Mouse (Mus musculus) CH12.LX (cell line): ENCODE measurements around the gene Nlrc5. TPM values are rescaled to one million over a fixed set of nuclear protein-coding genes. Genes with fewer than 3 reads are reported as not detected.

ENCODE experiments used
- DNase-seq: peaks from one replicate; pipeline ENCODE4 v3.0.0-alpha.2; 2013; ENCODE audit errors: extremely low read depth
- H3K27ac ChIP-seq: 2 replicates; pipeline ENCODE4 v1.5.1; 2012; ENCODE audit warnings: low read depth, mild to moderate bottlenecking, control low read depth, moderate library complexity; ENCODE audit not compliant: insufficient read depth
- H3K27me3 ChIP-seq: replicated peaks from 2 replicates; pipeline ENCODE3; 2012; ENCODE audit warnings: inconsistent platforms
- H3K36me3 ChIP-seq, 2 experiments: replicated peaks in 1 of 2; 2 replicates each; pipeline versions ENCODE3 to v1.6.1; 2012; ENCODE audit warnings: inconsistent platforms in 1 of 2, low read length in 1 of 2, mild to moderate bottlenecking in 1 of 2, mixed read lengths in 1 of 2, moderate library complexity in 1 of 2; ENCODE audit not compliant: control insufficient read depth in 1 of 2, insufficient read depth in 1 of 2
- H3K4me1 ChIP-seq, 2 experiments: 2 replicates each; pipeline ENCODE4 v1.6.1; 2012; ENCODE audit warnings: inconsistent platforms in 1 of 2, moderate library complexity in 1 of 2; ENCODE audit not compliant: insufficient read depth in 2 of 2, control insufficient read depth in 1 of 2
- H3K4me2 ChIP-seq: 2 replicates; pipeline ENCODE4 v1.6.1; 2012; ENCODE audit warnings: low read depth, mild to moderate bottlenecking, control low read depth; ENCODE audit not compliant: poor library complexity, insufficient read depth, severe bottlenecking
- H3K4me3 ChIP-seq, 3 experiments: fragments of 150-350 bp in 1 of 3; sonication (generic) in 1 of 3; replicated peaks in 1 of 3; 2 replicates each; pipeline versions ENCODE3 to v1.5.1; 2011 to 2012; ENCODE audit warnings: low read depth in 2 of 3, low read length in 2 of 3, mild to moderate bottlenecking in 2 of 3, moderate library complexity in 2 of 3, control low read depth in 1 of 3, improper control_type of control experiment in 1 of 3, inconsistent platforms in 1 of 3, mixed read lengths in 1 of 3; ENCODE audit not compliant: poor library complexity in 1 of 3
- H3K79me2 ChIP-seq: replicated peaks from 2 replicates; pipeline ENCODE4 v1.6.1; 2012; ENCODE audit warnings: mild to moderate bottlenecking, moderate library complexity; ENCODE audit not compliant: control insufficient read depth, poor library complexity, insufficient read depth, severe bottlenecking; ENCODE audit errors: extremely low read depth
- H3K9ac ChIP-seq: 2 replicates; pipeline ENCODE4 v1.6.1; 2012; ENCODE audit warnings: low read depth, mild to moderate bottlenecking, control low read depth, moderate library complexity; ENCODE audit not compliant: insufficient read depth
- H3K9me3 ChIP-seq: replicated peaks from 2 replicates; pipeline ENCODE3; 2012; ENCODE audit warnings: low read length, inconsistent platforms, mixed read lengths
- BHLHE40 ChIP-seq: IDR thresholded peaks from 2 replicates; pipeline ENCODE4 v1.6.1; 2011; ENCODE audit warnings: mild to moderate bottlenecking, low read depth, low read length, improper control_type of control experiment
- E2F4 ChIP-seq: IDR thresholded peaks from 2 replicates; pipeline ENCODE4 v1.6.1; 2011; ENCODE audit warnings: low read depth, low read length, improper control_type of control experiment; ENCODE audit not compliant: insufficient replicate concordance
- ELF1 ChIP-seq: IDR thresholded peaks from 2 replicates; pipeline ENCODE4 v1.6.1; 2014; ENCODE audit warnings: low read depth, mild to moderate bottlenecking, inconsistent platforms, low read length, improper control_type of control experiment
- EP300 ChIP-seq: IDR thresholded peaks from 2 replicates; pipeline ENCODE4 v1.6.1; 2011; ENCODE audit warnings: low read length, improper control_type of control experiment
- ETS1 ChIP-seq: conservative IDR thresholded peaks from 2 replicates; pipeline ENCODE4 v1.6.1; 2012; ENCODE audit warnings: low read depth, mild to moderate bottlenecking, inconsistent platforms, low read length, improper control_type of control experiment, moderate library complexity
- JUN ChIP-seq: IDR thresholded peaks from 2 replicates; pipeline ENCODE4 v1.6.1; 2011; ENCODE audit warnings: low read depth, mild to moderate bottlenecking, low read length, improper control_type of control experiment, moderate library complexity; ENCODE audit not compliant: insufficient read depth
- JUND ChIP-seq: conservative IDR thresholded peaks from 2 replicates; pipeline ENCODE4 v1.6.1; 2011; ENCODE audit warnings: low read depth, low read length, improper control_type of control experiment
- KAT2A ChIP-seq: IDR thresholded peaks from 2 replicates; pipeline ENCODE4 v1.6.1; 2012; ENCODE audit warnings: low read length, improper control_type of control experiment, inconsistent platforms; ENCODE audit not compliant: insufficient replicate concordance
- MXI1 ChIP-seq: IDR thresholded peaks from 2 replicates; pipeline ENCODE4 v1.6.1; 2011; ENCODE audit warnings: mild to moderate bottlenecking, low read depth, low read length, improper control_type of control experiment
- MYC ChIP-seq: IDR thresholded peaks from 2 replicates; pipeline ENCODE4 v1.6.1; 2011; ENCODE audit warnings: low read depth, mild to moderate bottlenecking, improper control_type of control experiment, low read length
- PAX5 ChIP-seq: IDR thresholded peaks from 2 replicates; pipeline ENCODE4 v1.6.1; 2012; ENCODE audit warnings: low read length, inconsistent platforms, mixed read lengths
- RCOR1 ChIP-seq: conservative IDR thresholded peaks from 2 replicates; pipeline ENCODE4 v1.6.1; 2012; ENCODE audit warnings: low read depth, mild to moderate bottlenecking, inconsistent platforms, low read length, improper control_type of control experiment
- TBP ChIP-seq: conservative IDR thresholded peaks from 2 replicates; pipeline ENCODE4 v1.6.1; 2011; ENCODE audit warnings: low read depth, low read length, improper control_type of control experiment
- UBTF ChIP-seq: IDR thresholded peaks from 2 replicates; pipeline ENCODE4 v1.6.1; 2012; ENCODE audit warnings: low read depth, mild to moderate bottlenecking, inconsistent platforms, low read length, improper control_type of control experiment, moderate library complexity
- USF1 ChIP-seq: IDR thresholded peaks from 2 replicates; pipeline ENCODE4 v1.6.1; 2014; ENCODE audit warnings: low read depth, mild to moderate bottlenecking, inconsistent platforms, low read length, improper control_type of control experiment
- ZC3H11A ChIP-seq: IDR thresholded peaks from 2 replicates; pipeline ENCODE4 v1.6.1; 2012; ENCODE audit warnings: low read depth, mild to moderate bottlenecking, inconsistent platforms, low read length, improper control_type of control experiment
- ZKSCAN1 ChIP-seq: IDR thresholded peaks from 2 replicates; pipeline ENCODE4 v1.6.1; 2012; ENCODE audit warnings: low read depth, inconsistent platforms, low read length, improper control_type of control experiment, borderline replicate concordance
- dilution Hi-C: fragments of 300-500 bp; cut with MboI; formaldehyde crosslinking; loops from 2 replicates; pipeline ENCODE4 v1.14.3; 2020; ENCODE audit warnings: low sequenced_read_pairs; ENCODE audit not compliant: extremely low pct_unique_long_range_greater_than_20kb, extremely low pct_ligation_motif_present
- in situ Hi-C: fragments of 300-500 bp; cut with MboI; formaldehyde crosslinking; loops from 3 replicates; pipeline ENCODE4 v1.14.3; 2019; ENCODE audit warnings: low sequenced_read_pairs, low pct_ligation_motif_present, low pct_unique_long_range_greater_than_20kb, mixed read lengths
- polyA plus RNA-seq: library from polyadenylated mRNA; unstranded; fragments of >175 nt; gene quantifications from 2 replicates; pipeline ENCODE4 v1.2.1, GENCODE M21; 2012; ENCODE audit warnings: low read depth; ENCODE audit not compliant: insufficient read length
- total RNA-seq, 2 experiments: library from RNA; depleted of rRNA; stranded (reverse); fragments of 300-350 nt in 1 of 2; fragments of >200 nt in 1 of 2; gene quantifications; 2 replicates each; pipeline ENCODE4 v1.2.3; 2012 to 2014

Gene Nlrc5
- total and polyA plus RNA-seq, 3 experiments = 58.6 to 72.5 (median 60.2) TPM

GRCm38 (mm10) chr8:94515430-94516208 is 81.5 kb downstream of the Nlrc5 start:
- TF ChIP-seq ETS1 = no peak
- TF ChIP-seq ELF1 = no peak
- TF ChIP-seq PAX5 = no peak
- TF ChIP-seq MYC = no peak
- TF ChIP-seq UBTF = no peak
- no peak for TF ChIP-seq ZC3H11A
- TF ChIP-seq JUND = no peak
- TF ChIP-seq BHLHE40 = no peak
- no peak for TF ChIP-seq EP300
- TF ChIP-seq KAT2A = no peak
- TF ChIP-seq JUN = no peak
- no peak for TF ChIP-seq RCOR1
- no peak for TF ChIP-seq ZKSCAN1
- TF ChIP-seq TBP = no peak
- no peak for TF ChIP-seq MXI1
- TF ChIP-seq E2F4 = no peak
- no peak for TF ChIP-seq USF1
- Histone ChIP-seq H3K27me3 (no peaks in the 10 kb centered on the region), H3K4me2 (no peak overlapping the region), H3K36me3 (peaks cover 72 to 95% of the 10 kb centered on the region in 2 experiments), H3K79me2 (no peaks in the 10 kb centered on the region), H3K9me3 (no peaks in the 10 kb centered on the region), H3K27ac (no peak overlapping the region), H3K4me1 (no peaks in the 10 kb centered on the region; a peak in 1 of 4 replicates), H3K9ac (no peak overlapping the region), H3K4me3 (no peak overlapping the region)
- in situ Hi-C loops = no loop called here
- dilution Hi-C loops = no loop called here
- no peak for DNase-seq

GRCm38 (mm10) chr8:94516209-94516593 is 82.0 kb downstream of the Nlrc5 start:
- dilution Hi-C loops (no loop called here), in situ Hi-C loops (no loop called here)
- TF ChIP-seq JUN (no peak), UBTF (no peak)
- no peaks in the 10 kb centered on the region for H3K27me3 ChIP-seq
- H3K27ac ChIP-seq = no peak overlapping the region
- no peaks in the 10 kb centered on the region for H3K9me3 ChIP-seq
- no peak overlapping the region for H3K4me2 ChIP-seq
- H3K79me2 ChIP-seq = no peaks in the 10 kb centered on the region
- DNase-seq = no peak
- H3K4me3 ChIP-seq = no peak overlapping the region
- no peaks in the 10 kb centered on the region; a peak in 1 of 4 replicates for H3K4me1 ChIP-seq
- H3K9ac ChIP-seq = no peak overlapping the region
- peaks cover 68 to 91% of the 10 kb centered on the region in 2 experiments for H3K36me3 ChIP-seq
